Mouse (Mus musculus) c-Kit-negative CD71-positive TER-119-positive erythroid progenitor cells, embryonic 14.5 days (primary cell): Measurements from ENCODE around the gene Ap2a2.

Source experiments
- DNase-seq: peaks from one replicate; pipeline ENCODE4 v3.0.0-alpha.2; 2013; ENCODE audit warnings: low read depth, low spot score

Ap2a2 gene

DNA sequence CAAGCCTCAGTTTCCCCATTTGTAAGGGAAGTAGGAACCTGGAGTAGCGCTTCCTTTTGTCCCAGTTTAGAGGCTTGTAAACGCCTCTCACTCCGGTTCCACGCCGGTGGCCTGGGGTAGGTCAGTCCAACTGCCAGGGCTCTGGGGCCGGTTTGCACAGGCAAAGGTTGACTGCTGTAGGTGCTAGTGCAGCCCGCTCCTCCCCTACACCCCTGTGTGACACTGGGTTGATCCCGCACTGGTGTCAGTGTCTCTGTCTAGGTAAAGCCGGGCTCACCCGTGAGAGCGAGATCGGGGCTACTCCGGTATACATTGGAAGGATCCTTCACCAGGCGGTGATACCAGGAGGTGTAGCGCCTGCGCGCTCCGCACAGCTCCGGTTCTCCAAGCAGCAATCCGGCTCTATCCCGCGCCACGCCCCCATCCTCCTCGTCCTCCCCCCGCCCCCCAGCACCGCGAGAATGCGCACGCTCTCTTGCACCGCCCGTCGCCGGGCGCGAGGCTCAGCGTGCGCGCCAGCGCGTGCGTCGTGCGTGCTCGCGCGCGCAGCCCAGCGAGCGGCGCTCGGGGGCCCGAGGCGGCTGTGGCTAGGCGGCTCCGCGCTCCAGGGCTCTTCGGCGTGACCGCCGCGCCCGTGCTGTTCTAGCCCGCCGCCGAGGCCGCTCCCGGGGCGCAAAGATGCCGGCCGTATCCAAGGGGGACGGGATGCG lies at the start of gene Ap2a2:
Gene Ap2a2, plus strand, starts transcription at position 492 of the 710 bp plus-strand sequence.
- DNase-seq, result peak; percentile 91

DNA sequence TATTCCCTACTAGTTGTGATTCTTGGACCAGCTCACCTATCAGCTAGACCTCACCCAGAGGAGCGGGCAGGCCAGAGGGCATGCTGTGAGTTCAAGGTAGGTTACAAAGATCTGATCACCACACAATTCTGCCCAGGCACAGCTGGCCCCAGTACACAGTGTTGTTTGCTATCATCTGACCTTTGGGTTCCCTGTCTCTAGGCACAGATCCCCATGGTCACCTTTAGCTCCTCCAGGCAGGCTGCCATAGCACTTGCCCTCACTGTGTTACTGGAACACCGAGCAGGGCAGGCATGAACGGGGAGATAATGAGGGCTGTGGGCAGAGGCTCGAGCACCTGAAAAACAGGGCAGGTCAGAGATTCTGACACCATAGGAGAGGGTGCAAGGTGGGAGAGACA lies 44.3 kb upstream of the Ap2a2 start:
- DNase-seq, result no peak

DNA sequence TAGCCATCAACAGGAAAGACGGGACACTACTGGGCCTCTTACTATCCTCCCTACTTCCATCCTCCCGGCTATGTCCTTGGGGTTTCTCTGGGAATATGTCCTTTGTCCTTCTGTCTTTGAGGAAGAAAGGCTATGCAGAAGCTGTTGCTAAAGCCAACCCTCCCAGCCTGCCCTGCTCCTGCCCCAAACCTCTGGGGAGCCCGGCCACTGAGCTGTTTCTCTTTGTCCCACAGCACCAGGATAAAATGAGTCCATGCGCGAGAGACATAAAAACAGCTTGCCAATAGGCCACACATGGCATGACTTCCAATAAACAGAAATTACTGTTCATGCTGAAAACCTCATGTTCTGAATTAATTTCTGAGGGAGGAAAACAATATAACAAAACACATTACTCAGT lies 43.7 kb upstream of the Ap2a2 start:
- no peak for DNase-seq

DNA sequence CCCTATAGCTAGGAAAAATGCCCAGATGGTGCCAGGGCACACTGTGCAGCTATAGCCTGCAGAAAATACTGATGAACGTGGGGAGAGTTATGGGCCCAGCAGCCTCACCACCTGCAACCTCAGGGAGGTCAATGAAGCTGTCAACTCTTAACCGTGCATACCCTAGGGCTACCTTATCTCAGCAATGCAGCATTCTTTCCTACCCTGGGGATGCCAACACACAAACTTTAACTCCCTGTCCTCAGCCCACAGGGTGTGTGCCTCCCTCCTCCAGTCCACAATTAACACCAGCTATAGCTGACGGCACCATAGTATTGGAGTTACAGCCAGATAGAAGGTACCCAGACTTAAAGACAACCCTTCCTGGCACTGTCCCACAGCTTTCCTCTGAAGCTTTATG lies 43.0 kb upstream of the Ap2a2 start:
- DNase-seq, result no peak

DNA sequence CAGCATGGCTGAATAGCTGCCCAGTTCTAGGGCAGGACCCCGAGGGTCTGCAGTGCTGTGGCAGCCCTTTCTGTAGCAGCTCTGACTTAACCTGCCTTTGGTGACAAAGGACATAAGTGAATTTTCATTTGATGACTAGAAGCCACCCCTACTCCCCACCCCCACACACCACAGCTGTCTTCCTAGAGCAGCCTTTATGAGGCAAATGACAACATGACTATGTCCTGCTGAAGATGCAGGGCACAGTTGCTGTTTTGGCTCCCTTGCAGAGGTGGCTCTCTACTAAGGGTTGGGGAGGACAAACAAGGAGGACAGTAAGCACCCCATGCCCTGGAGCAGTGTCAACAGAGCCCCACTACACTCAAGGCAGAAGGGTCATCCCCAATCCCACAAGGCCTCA lies 42.2 kb upstream of the Ap2a2 start:
- DNase-seq, result no peak

DNA sequence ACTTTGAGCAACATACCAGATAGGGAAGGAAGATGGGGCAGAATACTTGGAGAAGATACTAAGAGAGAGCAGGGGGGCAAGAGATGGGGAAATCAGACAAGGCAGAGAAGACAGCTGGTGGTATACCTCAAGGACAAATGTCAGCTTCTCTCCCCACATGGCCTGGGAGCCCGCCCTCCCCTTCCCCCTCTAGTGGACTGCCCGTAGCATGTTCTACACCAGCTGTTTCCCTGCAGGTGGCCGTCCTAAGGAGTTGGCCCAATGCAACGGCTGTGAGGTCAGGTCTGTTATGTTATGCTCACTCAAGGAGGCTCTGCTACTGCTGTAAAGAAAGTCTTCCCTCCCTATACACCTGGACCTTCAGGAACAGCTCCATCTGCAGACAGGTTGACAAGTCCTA lies 39.0 kb upstream of the Ap2a2 start:
- DNase-seq, result no peak

DNA sequence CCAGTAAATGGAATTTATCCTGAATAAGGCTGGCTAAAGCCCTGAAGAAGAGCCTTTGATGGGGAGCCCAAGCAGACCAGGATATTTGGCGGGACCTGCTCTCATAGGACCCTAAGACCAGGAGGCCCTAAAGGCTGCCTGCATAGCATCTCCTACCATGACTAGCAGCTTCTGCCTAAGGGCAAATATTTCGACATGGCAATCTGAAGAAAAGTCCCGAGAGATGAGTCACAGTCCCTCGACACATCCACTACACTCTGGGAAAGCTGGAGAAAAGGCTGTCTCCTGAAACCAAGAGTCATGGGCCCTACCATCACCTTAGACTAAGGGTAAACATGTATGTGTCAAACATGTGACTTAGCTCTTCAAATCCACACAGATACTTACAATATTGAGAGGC lies 37.7 kb upstream of the Ap2a2 start:
- DNase-seq, result no peak

DNA sequence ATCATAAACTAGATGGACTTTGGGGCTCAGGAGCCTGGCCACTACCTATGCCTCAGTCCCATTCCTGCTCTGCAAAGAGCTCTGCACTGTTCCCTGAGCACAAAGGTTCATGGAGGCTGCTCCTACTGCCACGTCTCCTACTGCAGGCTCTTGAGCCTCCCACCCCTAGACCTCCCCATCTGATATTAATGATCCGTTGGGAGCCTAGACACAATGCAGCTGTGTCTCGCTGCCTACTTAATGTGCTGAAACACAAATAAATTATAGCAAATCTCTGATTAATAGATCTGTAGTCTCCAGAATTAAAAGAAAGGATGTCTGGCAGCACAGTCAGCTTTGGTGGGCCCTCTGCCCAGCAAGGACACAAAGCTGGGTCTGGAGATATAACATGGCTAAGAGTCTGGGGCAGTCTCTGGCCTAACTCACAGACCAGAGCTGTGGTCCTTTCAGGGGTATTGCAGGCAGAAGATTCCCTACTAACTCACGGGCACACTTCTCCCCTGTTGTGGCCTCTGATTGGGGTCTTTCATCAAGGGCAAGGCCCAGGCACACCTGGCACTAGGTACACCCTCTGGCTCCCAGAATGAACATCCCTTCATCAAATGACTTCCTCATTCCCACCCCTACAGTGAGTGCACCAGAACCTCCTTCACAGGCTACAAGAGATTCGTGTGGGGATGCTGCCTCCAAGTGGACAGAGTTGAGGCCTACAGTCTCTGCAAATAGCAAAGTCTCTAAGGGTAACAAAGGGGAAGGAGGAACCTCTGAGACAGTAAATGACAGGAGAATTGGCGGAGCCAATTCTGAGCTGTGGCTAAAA lies 37.0 kb upstream of the Ap2a2 start:
- DNase-seq, result peak; percentile 66

DNA sequence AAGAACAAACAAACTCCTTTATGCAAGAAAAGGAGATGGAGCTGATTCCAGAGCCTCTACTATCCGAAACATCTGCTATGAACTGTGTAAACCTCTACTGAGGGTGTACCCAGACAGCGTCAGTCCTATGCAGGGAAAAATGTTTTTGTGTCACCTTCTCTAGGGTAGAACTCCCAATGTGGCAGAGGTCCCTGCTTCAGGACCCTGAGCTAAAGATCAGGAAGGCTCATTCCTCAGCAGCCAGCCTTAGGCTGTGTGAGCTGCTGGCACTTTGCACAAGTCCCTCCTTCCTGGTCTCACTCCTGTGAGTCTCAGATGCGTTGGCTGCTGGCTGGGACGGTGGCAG lies 36.4 kb upstream of the Ap2a2 start:
- DNase-seq, result no peak

DNA sequence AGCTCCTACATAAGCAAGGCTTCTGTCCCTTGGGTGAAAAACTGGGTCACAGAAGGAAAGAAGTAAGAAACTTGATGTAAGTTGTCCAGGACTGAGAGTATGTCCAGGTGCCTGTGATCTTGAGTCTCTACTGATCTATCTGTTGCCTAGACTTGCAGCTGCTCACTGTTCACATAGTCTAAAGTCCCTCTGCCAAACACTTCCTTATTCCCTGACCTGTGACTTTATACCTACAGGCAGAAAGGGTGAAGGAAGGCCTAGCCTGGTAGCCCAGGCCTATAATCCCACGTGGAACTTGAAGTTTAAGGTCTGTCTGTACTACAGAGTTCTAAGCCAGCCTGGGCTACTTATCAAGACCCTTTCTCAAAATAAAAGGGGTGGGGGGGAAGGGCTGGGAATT lies 26.4 kb upstream of the Ap2a2 start:
- no peak for DNase-seq

DNA sequence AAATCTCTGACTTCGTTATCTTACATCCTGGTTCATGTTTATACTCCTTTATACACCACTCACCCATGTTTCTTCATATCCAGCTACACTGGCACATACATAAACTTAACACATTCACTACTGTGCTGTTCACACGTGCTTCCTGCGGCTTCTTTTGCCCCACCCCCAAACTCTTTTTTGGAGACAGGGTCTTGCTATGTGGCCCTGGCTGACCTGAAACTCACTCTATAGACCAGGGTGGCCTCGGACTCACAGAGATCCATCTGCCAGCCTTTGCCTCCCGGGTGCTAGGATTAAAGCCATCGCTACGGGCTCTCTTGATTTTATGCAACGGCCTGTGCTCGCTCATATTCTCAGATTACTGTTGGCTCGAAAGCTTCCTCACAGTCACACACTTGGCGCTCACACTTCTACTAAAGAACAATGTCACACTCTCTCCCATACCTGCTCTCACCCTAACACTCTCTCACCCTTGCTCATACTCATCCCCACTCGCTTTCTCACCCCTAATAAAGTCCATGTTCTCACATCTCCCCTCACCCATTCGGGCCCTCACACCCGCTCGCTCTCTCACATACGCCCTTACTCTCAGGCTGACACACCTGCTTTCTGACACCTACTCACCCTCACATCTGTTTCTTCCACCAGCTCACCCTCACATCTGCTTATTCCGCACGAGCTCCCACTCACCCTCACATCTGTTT lies 23.0 kb upstream of the Ap2a2 start:
- DNase-seq, result no peak

DNA sequence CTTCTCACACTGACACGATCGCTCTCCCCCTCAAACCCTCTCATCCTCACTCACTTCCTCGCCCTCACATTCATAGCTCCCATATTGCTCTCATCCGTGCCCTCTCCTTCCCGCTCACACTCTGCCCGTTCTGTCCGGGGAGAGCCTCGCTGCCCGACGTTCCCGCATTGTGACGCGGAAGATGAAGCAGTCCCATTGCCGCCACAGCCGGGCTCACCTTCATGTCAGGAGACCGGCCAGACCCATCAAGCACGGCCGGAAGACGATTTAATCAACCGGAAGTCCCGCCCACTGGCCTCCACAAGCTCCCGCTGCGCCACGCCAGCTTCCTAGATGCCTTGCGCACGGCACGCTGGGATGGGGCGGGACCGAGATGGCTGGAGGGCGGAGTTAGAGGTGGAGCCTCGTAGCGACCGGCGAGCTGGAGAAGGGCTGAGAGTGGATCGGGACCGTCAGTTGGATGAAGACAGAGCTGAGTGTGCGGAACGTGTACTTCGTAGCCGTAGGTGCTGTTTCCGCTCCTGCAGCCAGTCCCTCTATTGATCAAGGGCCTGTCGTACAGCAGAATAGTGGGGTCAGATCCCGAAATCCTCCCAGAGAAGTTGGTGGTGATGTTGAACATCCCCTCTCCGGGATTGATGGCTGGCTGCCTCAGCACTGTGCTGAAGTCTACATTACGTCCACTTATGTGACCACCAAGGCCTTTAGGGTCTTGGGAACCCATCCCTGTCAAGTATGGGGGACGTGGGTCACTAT lies 22.2 kb upstream of the Ap2a2 start, which contains the start of gene Chid1:
Gene Chid1, minus strand, starts transcription at position 302 of the 756 bp plus-strand sequence.
- peak; percentile 99 for DNase-seq

DNA sequence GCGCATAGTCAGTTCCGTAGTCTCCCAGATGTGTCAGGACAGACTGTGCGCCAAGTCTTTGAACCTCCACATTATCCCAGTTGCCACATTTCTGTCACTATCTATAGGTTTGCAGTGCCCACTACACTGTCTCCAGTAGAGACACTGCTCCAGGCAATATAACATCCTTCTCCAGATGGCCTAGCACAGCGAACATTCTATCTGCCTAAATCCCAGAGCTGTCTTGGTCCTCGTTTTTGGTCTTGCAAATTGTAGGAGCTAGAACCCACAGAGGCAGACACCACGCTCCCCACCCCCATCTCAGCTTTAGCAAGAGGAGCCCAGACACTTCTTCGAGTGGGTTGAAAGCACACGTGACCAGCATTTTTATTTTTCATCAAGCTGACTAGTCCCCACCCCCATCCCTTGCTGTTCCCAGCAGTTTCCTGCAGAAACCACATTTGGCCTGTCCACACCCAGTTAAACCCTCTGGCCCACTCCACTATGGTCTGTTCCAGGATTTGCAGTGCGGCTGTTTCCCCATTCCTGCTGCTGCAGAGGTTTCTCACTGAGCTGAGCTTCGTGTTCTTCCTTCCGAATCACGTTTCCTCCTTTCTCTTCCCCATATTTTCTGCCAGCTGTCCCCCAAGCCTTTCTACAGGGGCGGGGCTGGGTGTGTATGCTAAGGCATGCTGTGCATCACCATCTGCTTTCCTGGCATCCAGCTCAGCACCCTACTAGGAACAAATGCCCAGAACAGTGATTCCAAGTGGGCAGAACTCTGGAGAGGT lies 21.5 kb upstream of the Ap2a2 start:
- DNase-seq, result no peak

DNA sequence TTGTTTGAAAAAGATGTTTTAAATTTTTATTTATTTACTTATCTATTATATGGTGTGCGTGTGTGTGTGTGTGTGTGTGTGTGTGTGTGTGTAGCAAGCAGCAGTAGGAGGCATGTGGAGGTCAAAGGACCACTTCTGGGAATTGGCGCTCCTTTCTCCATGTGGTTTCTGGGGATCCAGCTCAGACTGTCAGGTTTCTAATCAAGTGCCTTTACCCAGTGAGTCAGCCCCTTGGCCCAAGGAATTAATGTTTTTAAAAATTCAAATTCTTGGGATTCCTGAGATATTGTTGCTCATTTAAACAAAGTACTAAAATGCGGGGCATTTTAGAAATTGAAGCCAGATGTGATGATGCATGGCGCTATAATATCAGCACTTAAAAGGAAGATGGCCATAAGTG lies 20.3 kb upstream of the Ap2a2 start:
- no peak for DNase-seq

DNA sequence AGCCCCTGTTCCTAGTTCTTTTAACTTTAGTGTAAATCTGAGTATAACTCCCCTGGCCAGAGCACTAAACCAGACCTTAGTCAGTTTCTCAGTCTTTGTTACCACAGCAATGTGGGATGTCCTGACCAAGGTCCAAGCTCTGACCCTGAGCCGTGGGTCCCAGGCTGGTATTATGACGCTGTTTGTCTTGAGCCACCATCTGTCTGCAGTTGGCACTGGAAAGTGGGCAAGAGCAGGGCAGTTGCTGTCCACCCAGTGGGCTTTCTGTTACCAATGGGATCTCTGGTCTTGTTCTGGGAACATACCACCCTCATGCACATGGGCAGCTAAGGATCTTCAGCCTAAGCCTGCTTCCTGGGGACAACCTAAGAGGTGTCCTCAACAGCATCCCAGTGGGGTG lies 19.4 kb upstream of the Ap2a2 start:
- DNase-seq, result no peak

DNA sequence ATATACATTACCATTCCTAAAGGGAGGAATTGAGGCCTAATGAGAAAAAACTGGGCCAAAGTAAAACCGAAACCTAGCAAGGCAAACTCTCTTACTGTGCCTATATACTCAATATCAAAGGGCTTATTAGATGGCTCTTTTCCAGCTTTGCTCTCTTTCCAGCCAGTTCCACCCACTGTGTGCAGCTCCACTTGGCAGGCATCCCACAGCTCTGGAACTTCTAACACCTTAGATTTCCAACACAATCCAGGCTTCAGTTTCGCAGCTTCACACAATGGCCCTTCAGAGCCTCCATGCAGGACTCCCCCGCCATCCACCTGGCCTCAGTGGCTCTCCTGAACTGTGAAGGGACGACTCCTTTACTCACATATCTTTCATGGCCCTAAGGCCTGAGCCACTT lies 17.3 kb upstream of the Ap2a2 start:
- no peak for DNase-seq

DNA sequence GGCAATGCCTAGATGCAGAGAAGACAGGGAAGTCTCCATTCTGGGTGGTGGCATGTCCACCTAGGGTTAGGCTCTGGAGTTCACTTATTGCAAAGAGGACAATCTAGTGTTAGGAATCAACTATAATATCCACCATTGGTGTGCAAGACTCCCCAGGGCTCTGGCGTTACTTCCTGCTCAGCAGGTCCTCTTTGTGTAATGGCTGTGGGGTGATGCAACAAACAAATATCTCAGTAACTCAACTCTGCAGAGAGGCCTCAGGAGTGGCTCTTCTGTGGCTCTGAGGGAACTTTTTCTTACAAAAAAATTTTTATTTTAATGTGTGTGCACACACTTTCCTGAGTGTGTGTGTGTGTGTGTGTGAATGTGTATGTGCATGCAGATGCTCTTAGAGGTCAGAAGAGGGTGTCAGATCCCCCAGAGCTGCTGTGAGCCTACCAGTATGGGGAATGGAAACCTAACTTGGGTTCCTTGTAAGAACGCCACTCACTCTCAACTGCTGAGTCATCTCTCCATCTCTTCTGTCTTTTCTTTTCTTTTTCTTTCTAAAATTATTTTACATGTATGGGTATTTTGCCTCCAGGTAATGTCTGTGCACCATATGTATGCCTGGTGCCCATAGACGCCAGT lies 12.4 kb upstream of the Ap2a2 start:
- DNase-seq, result no peak

DNA sequence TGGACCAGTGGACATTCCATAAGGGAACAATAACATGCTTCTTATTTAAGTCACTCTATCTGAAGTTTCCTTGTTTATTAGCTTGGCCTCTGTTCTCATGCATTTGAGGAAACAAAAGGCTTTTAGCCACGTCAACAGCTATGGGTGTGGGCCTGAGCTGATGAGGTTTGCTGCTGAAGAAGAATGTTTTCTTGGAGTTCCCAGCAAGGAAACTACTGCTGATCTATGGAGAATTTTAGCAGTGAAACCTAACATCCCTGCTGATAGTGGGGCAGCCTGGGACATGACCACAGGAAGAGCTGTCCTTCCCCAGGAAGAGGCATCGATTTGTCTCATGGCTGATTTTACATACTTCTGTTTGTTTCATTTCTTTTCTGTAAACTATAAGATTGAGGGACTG lies 11.5 kb upstream of the Ap2a2 start:
- DNase-seq, result no peak

DNA sequence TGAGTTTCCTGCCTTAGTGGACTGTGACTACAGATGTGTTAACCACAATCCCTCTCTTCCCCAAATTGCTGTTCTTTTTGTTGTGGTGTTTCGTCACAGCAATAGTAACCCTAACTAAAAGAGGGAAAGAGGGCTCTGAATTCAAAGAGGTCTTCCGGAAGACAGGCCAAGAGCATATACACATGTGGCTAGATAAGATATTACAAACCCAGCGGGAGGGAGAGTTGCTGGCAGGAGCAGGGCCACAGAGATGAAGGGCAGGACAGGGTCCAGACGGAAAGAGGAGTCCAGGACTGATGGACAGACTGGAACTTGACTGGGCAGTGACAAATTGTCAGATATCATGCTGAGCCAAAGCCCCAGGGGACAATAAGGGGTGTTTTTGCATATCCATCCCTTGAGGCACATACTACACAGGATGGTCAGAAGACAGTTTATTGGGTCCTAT lies 3.6 kb upstream of the Ap2a2 start:
- DNase-seq, result peak; percentile 69

DNA sequence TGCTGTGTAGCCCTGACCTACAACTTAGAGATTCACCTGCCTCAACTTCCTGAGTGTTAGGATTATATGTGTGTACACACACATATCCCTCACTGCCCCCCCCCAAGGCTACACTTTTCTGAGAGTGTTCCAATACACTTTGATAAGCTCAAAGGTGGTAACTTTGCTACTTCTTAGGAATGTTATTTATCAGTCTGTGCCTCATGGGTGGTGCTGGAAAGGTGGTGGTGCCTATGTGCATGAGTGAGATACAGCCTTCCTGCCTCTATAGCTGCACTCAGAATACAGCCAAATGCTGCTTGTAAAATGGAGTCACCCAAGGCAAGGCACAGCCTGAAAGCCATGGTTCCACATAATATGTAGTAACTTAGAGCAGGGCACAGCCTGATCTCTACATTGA lies 3.0 kb upstream of the Ap2a2 start:
- peak; percentile 74 for DNase-seq
